Mouse (Mus musculus) urinary bladder, postnatal 25 days (tissue): ENCODE results near the gene Slc7a12.

Experiments used
- DNase-seq: peaks from one replicate; pipeline ENCODE4 v3.0.0; 2022; ENCODE audit warnings: low spot score

Gene Slc7a12

DNA sequence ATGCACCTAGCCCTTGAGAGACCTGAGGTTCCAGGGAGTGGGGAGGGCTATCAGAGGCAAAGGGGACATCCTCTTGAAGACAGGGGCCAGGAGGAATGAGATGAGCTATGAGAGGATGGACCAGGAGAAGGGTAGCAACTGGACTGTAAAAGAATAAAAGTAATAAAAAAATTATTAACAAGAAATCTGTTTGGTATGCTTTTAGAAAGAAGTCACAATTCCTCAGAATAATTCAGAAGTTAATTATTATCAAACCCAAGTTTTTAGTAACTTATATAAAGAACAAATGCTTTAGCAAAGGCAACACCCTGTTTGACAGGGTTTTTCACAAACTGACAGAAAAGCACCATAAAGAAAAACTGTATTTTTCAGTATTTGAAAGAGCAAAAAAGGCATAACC, at the start of gene Slc7a12:
Gene Slc7a12 (plus strand): TSS at position 301 of the 400 bp plus-strand sequence.
- DNase-seq: no peak

DNA sequence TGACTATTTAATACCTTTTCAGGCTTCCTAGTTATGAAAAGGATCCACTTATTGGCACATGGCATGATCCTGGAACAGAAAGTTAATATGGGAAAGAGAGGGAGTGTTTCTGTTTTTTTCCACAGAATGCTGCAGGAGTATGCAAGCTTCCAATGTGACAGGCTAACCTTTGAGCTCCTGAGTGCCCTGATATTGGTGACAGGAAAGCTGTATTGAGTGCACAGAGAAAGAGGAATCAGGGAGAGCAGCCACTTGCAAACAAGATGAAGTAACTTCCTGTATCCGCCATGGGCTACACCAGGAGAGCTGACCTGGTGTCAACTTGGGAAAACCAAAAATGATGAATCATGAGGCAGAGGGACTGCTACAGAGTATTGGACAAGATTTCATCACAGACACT, 48.1 kb upstream of the Slc7a12 start:
- DNase-seq: no peak

GRCm38 (mm10) chr3:14446015-14446414, 34.5 kb upstream of the Slc7a12 start:
- no peak for DNase-seq

DNA sequence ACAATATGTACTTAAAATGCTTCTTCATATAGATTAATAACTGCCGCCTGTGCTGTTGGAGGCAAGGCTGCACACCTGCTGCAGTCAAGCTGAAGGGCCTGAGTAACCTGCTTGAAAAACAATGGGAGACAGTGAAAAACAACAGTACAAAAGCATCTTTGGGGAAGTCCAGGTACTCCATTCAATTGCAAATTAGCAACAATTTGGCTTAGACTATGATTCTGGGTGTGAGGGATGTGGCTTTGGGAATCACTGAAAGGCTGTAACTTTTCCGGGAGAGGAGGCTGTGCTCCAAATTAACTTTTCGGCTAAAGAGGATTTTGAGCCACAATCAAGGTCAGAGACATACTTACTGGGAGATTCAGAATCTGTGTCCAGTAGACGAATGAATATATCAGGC, 33.8 kb upstream of the Slc7a12 start:
- DNase-seq: no peak
